Mouse (Mus musculus): ENCODE measurements around the gene Rnf168.

GRCm38 (mm10) chr16:32323953-32324352 is 46.7 kb downstream of the Rnf168 start:
- TF ChIP-seq ZMIZ1 (IDR thresholded peaks at IDR 0.05; ENCODE audit: low read depth, low read length) (no peak), JUND (IDR thresholded peaks at IDR 0.05; ENCODE audit: low read depth, low read length) (no peak), CTCF (IDR thresholded peaks at IDR 0.05 in 2 of 3, conservative IDR thresholded peaks at IDR 0.05 in 1 of 3; ENCODE audit: control insufficient read depth in 1 of 3, insufficient read depth in 1 of 3, low read depth in 2 of 3, low read length in 3 of 3, poor library complexity in 1 of 3, severe bottlenecking in 1 of 3) (no peak), POLR2A (IDR thresholded peaks at IDR 0.05; ENCODE audit: control insufficient read depth in 1 of 2, insufficient read depth in 1 of 2, low read depth in 1 of 2, low read length in 2 of 2, poor library complexity in 1 of 2) (no peak), USF1 (IDR thresholded peaks at IDR 0.05; ENCODE audit: low read depth, low read length) (no peak), HCFC1 (IDR thresholded peaks at IDR 0.05; ENCODE audit: low read depth, low read length) (no peak), EP300 (IDR thresholded peaks at IDR 0.05; ENCODE audit: low read depth in 1 of 2, low read length in 2 of 2) (no peak), MAFK (IDR thresholded peaks at IDR 0.05; ENCODE audit: borderline replicate concordance, low read depth, low read length) (no peak), RCOR1 (IDR thresholded peaks at IDR 0.05; ENCODE audit: low read depth, low read length) (no peak)

Data from MEL (cell line).